Mouse (Mus musculus) left cerebral cortex, postnatal 4 days (tissue): ENCODE results near the gene Dpm2. TPM values are rescaled to one million over a fixed set of nuclear protein-coding genes. Genes with fewer than 3 reads are reported as not detected.

Source experiments
- DNase-seq: peaks from one replicate; pipeline ENCODE4 v3.0.0-alpha.2; 2022
- intact Hi-C: fragments of 180-260 bp; cut with DNase I; formaldehyde crosslinking; loops from one replicate; pipeline ENCODE4 v1.15.1; 2025
- total RNA-seq, 2 experiments: library from RNA; stranded (reverse); gene quantifications; 2 replicates each; pipeline ENCODE4 v1.2.3; 2021

Dpm2 gene
- total RNA-seq, 2 experiments from 2014 or later = 74.3 to 76.8 TPM

DNA sequence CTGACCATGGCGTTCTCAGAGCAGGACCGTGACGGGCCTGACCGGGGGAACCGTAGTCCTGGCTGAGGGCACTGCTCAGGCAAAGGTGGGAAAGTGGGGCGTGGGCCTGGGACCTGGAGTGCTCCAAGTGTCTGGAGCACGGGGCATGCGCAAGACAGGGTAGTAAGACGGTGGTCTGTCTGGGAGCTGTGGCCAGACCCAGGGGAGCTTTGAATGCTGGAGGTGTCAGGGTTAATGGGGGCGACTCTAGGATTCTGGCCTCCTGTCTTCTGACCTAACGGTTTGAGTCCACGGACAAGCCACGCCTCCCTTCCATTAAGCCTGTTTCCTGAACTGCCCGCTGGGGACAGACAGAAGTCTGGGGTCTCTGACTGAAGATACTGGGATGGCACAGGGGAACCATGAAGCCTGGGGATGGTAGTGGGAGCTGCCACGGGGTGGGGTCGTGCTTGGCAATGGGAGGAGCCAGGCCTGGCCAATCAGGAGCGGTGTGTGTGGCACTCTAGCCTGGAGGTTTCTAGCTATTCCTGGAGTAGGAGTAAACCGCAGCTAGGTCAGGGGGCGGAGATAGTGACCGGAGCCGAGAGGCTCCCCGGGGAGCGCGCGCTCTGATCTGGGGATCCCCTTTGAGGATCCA lies 37.6 kb downstream of the Dpm2 start:
- no peak for DNase-seq
- intact Hi-C loops = no loop called here

DNA sequence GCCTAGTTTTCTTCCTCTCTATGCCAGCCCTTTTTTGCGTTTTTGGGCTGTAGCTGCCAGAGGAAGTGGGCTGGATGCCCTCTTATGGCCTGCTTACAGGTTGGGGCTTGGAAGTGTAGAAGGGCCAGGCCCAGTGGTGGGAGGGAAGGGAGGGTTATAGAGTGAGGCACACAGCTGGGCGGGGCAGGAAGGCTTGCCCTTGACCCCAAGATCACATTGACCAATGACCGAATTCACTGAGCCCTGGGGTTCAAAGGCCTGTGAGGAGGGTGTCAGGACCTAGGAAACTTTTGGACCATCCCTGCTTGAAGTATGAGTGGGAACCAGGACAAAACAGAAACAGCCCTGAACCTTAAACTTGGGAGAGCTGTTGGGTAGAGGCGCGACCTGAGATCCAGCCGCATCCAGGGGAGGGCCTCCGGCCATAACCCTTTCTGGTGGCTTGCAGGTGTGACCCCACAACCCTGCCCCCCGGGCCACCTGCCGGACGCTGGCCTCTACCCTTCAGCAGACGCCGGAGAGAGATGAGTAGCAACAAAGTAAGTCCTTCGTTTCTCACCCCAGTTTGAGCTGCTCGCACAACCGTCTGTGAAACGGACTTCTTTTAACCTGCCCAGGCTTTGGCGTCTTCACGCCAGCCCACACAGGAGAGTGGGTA lies 38.2 kb downstream of the Dpm2 start:
- DNase-seq = no peak
- intact Hi-C loops = no loop called here

DNA sequence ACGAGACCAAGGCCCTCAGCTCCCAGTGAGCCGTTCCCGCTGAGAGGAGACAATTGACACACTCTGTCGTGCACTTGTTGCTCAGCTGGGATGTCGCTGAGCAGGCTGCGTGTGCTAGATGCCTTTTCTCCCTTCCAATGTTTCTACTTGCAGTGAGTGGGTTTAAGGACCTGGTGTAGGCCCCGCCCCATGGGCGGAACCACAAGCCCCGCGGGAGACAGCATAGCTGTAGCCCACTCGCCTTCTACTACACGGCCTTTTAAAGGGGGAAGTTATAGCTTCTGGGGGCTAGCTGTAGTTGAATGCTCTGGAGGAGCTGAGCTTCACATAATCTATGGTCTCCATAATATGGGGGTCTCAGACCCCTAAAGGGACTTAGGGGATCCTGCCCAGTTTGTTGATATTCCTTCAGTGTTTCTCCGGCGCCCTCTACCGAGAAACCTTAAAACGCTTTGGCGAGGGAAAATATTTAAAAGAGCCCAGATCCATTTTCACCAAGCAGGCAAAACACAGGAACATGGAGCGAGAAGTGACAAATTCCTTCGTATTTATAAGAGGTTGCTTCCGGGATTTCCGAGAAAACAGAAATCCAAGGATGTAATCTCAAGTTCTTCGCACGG lies 40.1 kb downstream of the Dpm2 start:
- DNase-seq = no peak
- intact Hi-C loops = no loop called here

DNA sequence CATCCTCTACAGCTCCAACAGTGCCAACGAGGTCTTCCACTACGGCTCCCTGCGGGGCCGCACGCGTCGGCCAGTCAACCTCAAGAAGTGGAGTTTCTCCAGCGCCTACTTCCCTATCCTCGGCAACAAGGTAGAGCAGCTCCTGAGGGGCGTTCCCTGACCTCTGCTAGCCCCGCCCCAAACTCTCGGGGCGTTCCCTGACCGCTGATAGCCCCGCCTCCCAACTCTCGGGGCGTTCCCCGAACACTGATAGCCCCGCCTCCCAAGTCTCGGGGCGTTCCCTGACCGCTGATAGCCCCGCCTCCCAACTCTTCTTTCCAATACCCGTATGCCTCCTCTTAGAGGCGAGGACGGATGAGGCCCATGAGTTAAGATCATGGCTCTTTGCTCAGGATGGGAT lies 41.6 kb downstream of the Dpm2 start:
- no peak for DNase-seq
- intact Hi-C loops = no loop called here

DNA sequence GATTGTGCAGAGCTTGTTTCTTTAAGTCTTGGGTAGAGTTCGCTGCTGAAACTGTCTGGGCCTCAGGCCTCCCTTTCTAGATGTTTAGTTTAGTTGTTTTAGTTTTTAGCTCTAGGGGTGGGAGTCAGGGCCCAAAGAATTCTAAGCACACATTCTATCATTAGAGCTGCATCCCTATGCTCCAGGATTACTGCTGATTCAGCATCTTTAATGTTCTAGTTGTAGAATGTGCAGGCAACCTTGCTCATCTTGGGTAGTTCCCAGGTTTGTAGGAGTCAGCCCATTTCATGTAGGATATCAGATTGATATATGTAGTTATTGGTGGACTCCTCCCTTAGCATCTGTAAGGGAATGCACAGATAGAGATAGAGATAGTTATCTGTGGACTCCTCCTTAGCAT lies 46.5 kb downstream of the Dpm2 start:
- intact Hi-C loops = no loop called here

DNA sequence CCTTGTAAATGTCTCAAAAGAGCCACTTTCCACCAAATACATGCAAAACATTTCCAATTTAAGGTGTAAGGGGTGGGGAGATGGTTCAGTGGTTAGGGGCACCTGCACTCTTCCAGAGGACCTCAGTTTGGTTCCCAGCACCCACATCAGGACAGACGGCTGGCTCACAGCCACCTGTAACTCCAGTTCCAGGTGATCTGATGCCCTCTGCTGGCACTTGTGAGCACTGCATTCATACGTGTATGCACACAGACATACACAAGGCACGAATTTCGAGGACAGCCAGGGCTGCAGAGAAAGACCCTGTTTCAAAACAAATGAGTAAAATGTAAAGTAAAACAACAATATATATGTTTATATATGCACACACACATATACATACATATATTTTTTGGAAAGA lies 46.9 kb downstream of the Dpm2 start:
- DNase-seq = no peak
- intact Hi-C loops = no loop called here

More for the DNA sequence above, 46.5 kb downstream of the Dpm2 start:
- DNase-seq = no peak

DNA sequence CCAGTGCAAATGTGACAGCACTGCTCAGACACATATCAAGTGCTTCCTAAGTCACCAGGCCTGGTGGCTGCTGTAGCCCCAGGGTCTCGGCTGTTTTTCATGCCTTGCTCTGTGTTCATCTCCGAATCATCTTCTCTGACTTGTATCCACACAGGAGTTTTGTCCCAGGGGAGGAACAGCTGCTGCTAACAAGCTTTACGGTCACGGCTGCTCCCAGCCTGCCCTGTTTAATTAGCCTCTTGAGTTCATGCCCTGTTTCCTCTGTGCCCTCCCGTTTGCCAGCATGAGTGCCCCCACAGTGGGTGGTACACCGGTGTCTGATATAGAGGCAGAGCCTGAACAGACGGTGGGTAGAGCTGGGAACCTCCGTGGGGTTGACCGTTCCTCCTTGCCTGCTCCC lies 47.4 kb downstream of the Dpm2 start:
- intact Hi-C loops = no loop called here

DNA sequence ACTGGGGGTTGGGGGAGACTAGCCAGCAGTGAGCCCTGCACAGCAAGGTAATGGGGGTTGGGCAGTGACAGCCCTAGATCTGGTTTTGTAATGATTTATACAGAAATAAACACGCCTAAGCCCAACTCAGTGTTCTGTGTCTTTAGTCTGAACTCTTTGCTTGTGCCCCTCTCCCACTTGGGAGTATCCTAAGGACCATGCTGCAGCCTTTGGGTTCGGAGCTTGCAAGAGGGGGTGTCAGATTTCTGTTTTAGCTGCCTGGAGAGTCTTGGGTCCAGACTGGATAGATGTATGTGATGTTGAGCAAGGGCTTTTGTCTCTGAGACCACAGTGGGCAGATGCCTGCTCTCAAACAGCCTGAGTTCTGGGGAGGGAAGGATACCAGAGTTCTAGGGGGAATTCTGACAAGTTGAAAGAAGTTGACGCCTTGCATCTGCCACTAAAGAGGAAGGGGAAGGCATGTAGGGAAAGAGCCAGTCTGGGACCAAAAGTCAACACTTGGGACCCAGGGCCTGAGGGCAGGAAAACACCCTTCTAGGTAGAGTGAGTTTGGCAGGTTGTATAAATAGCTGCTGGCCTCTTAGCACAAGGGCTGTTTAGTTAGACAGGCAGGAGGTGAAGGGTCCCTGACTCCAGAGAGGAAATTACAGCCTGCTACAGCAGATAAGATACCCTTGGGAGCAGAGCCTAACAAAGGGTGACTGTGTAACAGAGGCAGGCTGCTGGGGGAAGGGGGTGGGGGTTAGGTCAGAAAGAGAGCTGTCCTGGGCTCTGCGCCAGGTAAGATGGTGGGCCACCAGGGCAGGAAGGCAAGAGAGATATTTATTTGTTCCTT lies 50.2 kb downstream of the Dpm2 start:
- intact Hi-C loops = no loop called here
- DNase-seq = peak; percentile 73

More for the DNA sequence above, 47.4 kb downstream of the Dpm2 start:
- DNase-seq = no peak

DNA sequence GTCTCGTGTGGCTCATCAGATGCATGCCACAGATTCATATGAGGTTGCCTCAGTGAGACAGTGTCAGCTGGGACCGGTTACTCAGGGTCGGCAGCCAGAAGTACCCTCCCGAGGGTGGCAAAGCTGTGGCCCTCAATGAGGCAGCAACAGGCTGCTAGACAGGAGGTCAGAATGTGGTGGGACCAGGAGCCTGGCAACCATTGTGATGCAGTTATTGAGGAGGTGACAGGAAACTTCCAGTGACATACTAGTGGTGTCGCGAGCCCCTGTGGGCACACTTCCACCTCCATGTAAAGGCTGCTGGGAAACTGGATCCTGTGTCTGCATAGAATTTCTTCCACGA lies 50.8 kb downstream of the Dpm2 start, which contains the start of gene Ak1:
Gene Ak1, plus strand, starts transcription at position 242 of the 343 bp plus-strand sequence.
- no peak for DNase-seq
- intact Hi-C loops = no loop called here

Other genes with a start within 250 kb of the Dpm2 start
- gene Ciz1, start 218.5 kb upstream of the Dpm2 start, total RNA-seq = 100 to 1,000 TPM in 1 of 2 experiments, 10 to 100 TPM in 1; 87.7 to 101 TPM
- 100 to 1,000 TPM; 241 to 308 TPM for gene Dnm1, start 217.5 kb upstream of the Dpm2 start, total RNA-seq
- 100 to 1,000 TPM; 101 to 110 TPM for gene 1110008P14Rik, start 188.9 kb upstream of the Dpm2 start, total RNA-seq
- 1 to 10 TPM; 1.9 TPM for gene Lcn2, start 182.6 kb upstream of the Dpm2 start, total RNA-seq
- gene Ptges2, start 175.0 kb upstream of the Dpm2 start, total RNA-seq = 10 to 100 TPM; 44.9 to 48.1 TPM
- gene Naif1, start 120.4 kb upstream of the Dpm2 start, total RNA-seq = 1 to 10 TPM; 3.1 to 4.0 TPM
- 10 to 100 TPM; 47.9 to 50.8 TPM for gene Slc25a25, start 119.4 kb upstream of the Dpm2 start, total RNA-seq
- 10 to 100 TPM; 18.8 to 20.1 TPM for gene Fam102a, start 35.5 kb upstream of the Dpm2 start, total RNA-seq
- gene Pip5kl1, start 3.9 kb downstream of the Dpm2 start, total RNA-seq = 10 to 100 TPM in 1 of 2 experiments, 1 to 10 TPM in 1; 9.4 to 11.5 TPM
- gene 9430097D07Rik, start 4.8 kb downstream of the Dpm2 start, total RNA-seq = under 1 TPM; 0.62 to 0.84 TPM
- 10 to 100 TPM; 35.7 to 38.4 TPM for gene St6galnac4, start 16.2 kb downstream of the Dpm2 start, total RNA-seq
- 10 to 100 TPM; 78.8 to 91.8 TPM for gene St6galnac6, start 28.9 kb downstream of the Dpm2 start, total RNA-seq
- gene Ak1, start 50.9 kb downstream of the Dpm2 start, total RNA-seq = 100 to 1,000 TPM; 100 to 106 TPM
- 10 to 100 TPM; 21.2 to 26.1 TPM for gene Eng, start 75.7 kb downstream of the Dpm2 start, total RNA-seq
- 10 to 100 TPM; 26.3 to 30.0 TPM for gene Fpgs, start 133.3 kb downstream of the Dpm2 start, total RNA-seq
- gene Cdk9, start 142.2 kb downstream of the Dpm2 start, total RNA-seq = 10 to 100 TPM; 87.8 to 88.0 TPM
- 10 to 100 TPM; 33.1 to 37.2 TPM for gene Sh2d3c, start 150.2 kb downstream of the Dpm2 start, total RNA-seq
- gene 6330409D20Rik, start 170.2 kb downstream of the Dpm2 start, total RNA-seq = 1 to 10 TPM; 3.0 to 3.2 TPM
- gene Tor2a, start 186.4 kb downstream of the Dpm2 start, total RNA-seq = 10 to 100 TPM; 29.3 to 30.5 TPM
- gene Ttc16, start 204.8 kb downstream of the Dpm2 start, total RNA-seq = under 1 TPM; 0.42 to 0.66 TPM
- 10 to 100 TPM in 1 of 2 experiments, 1 to 10 TPM in 1; 6.5 to 11.2 TPM for gene Ptrh1, start 204.9 kb downstream of the Dpm2 start, total RNA-seq
- gene Cfap157, start 213.6 kb downstream of the Dpm2 start, total RNA-seq = under 1 TPM; 0.34 to 0.58 TPM